Mouse (Mus musculus) stomach, embryonic 14.5 days (tissue): ENCODE data around the gene Foxo3. TPM values are rescaled to one million over a fixed set of nuclear protein-coding genes. Genes with fewer than 3 reads are reported as not detected.

ENCODE experiments used
- ATAC-seq: fragments of 200-750 bp; cut with Nextera tagmentation; 2 replicates; pipeline ENCODE4 v1.8.0; 2017; ENCODE audit warnings: low read depth, moderate TSS enrichment; ENCODE audit not compliant: insufficient number of reproducible peaks, insufficient read depth, low FRiP score
- H3K27ac ChIP-seq: fragments of 300-500 bp; sonication (generic); 2 replicates; pipeline ENCODE4 v1.5.1; 2014; ENCODE audit warnings: mild to moderate bottlenecking, low read length, moderate library complexity, mixed read lengths
- H3K27me3 ChIP-seq: fragments of 300-500 bp; sonication (generic); 2 replicates; pipeline ENCODE4 v1.6.1; 2014; ENCODE audit warnings: low read length, control low read depth, mixed read lengths; ENCODE audit not compliant: control insufficient read depth, insufficient read depth
- H3K36me3 ChIP-seq: fragments of 300-500 bp; sonication (generic); 2 replicates; pipeline ENCODE4 v1.6.1; 2014; ENCODE audit warnings: mild to moderate bottlenecking, control low read depth, low read length, moderate library complexity, mixed read lengths; ENCODE audit not compliant: control insufficient read depth, insufficient read depth
- H3K4me1 ChIP-seq: fragments of 300-500 bp; sonication (generic); 2 replicates; pipeline ENCODE4 v1.6.1; 2014; ENCODE audit warnings: low read length, control low read depth, mixed read lengths; ENCODE audit not compliant: control insufficient read depth, insufficient read depth
- H3K4me2 ChIP-seq: fragments of 300-500 bp; sonication (generic); replicated peaks from 2 replicates; pipeline ENCODE4 v1.6.1; 2014; ENCODE audit warnings: low read depth, low read length, control low read depth
- H3K4me3 ChIP-seq: fragments of 300-500 bp; sonication (generic); 2 replicates; pipeline ENCODE4 v1.5.1; 2014; ENCODE audit warnings: low read depth, low read length, control low read depth
- H3K9ac ChIP-seq: fragments of 300-500 bp; sonication (generic); replicated peaks from 2 replicates; pipeline ENCODE4 v1.6.1; 2014; ENCODE audit warnings: low read depth, mild to moderate bottlenecking, control low read depth, low read length, moderate library complexity, mixed read lengths
- H3K9me3 ChIP-seq: fragments of 300-500 bp; sonication (generic); 2 replicates; pipeline ENCODE4 v1.6.1; 2016; ENCODE audit warnings: low read depth, low read length, control low read depth; ENCODE audit not compliant: control insufficient read depth
- WGBS: fragments of 180-500 bp; shearing (Covaris S2); extraction: QIAGEN DNeasy Blood & Tissue Kit; methylation state at CpG from one replicate; pipeline ENCODE4 v1.1.7; 2014; 5-methylcytosine and 5-hydroxymethylcytosine counted together
- polyA plus RNA-seq: library from polyadenylated mRNA; unstranded; fragments of >200 nt; fragmentation: Nextera tagmentation; extraction: Ambion mirVana; gene quantifications from 2 replicates; pipeline ENCODE4 v1.2.1, GENCODE M21; 2014

Foxo3 gene
- polyA plus RNA-seq, 1 experiment from 2014 or later, result 10.5 TPM

- Histone ChIP-seq H3K4me2 (no peak overlapping the region), H3K9ac (no peak overlapping the region), H3K4me3 (no peak overlapping the region), H3K9me3 (no peaks in the 10 kb centered on the region), H3K27me3 (no peaks in the 10 kb centered on the region), H3K4me1 (no peaks in the 10 kb centered on the region), H3K36me3 (no peaks in the 10 kb centered on the region), H3K27ac (no peak overlapping the region)
- no peak for ATAC-seq
- WGBS, result 56% methylated on average over 4 of the region's 4 CpGs
These were observed 24.2 kb upstream of the Foxo3 start for GRCm38 (mm10) chr10:42300805-42301204.

- Histone ChIP-seq H3K27ac (no peak overlapping the region), H3K4me3 (no peak overlapping the region), H3K4me2 (no peak overlapping the region), H3K9me3 (no peaks in the 10 kb centered on the region), H3K27me3 (no peaks in the 10 kb centered on the region), H3K4me1 (no peaks in the 10 kb centered on the region), H3K9ac (no peak overlapping the region), H3K36me3 (no peaks in the 10 kb centered on the region)
- no peak for ATAC-seq
- 49% methylated on average over 7 of the region's 7 CpGs for WGBS
These were observed 23.4 kb upstream of the Foxo3 start for GRCm38 (mm10) chr10:42299967-42300366.

- no peak overlapping the region for H3K27ac ChIP-seq
- H3K27me3 ChIP-seq, result no peaks in the 10 kb centered on the region
- no peaks in the 10 kb centered on the region for H3K4me1 ChIP-seq
- ATAC-seq, result no peak
- no peaks in the 10 kb centered on the region for H3K36me3 ChIP-seq
- WGBS, result 78% methylated on average over 6 of the region's 6 CpGs
- no peak overlapping the region for H3K4me3 ChIP-seq
- H3K9me3 ChIP-seq, result no peaks in the 10 kb centered on the region
- no peak overlapping the region for H3K4me2 ChIP-seq
- H3K9ac ChIP-seq, result no peak overlapping the region
These were observed 22.9 kb upstream of the Foxo3 start for GRCm38 (mm10) chr10:42299426-42299825.

GRCm38 (mm10) chr10:42297954-42298353 lies 21.4 kb upstream of the Foxo3 start:
- Histone ChIP-seq H3K36me3 (no peaks in the 10 kb centered on the region), H3K4me2 (no peak overlapping the region), H3K4me1 (no peaks in the 10 kb centered on the region), H3K9ac (no peak overlapping the region), H3K4me3 (no peak overlapping the region), H3K27ac (no peak overlapping the region), H3K9me3 (no peaks in the 10 kb centered on the region), H3K27me3 (no peaks in the 10 kb centered on the region)
- WGBS, result 89% methylated on average over 1 of the region's 1 CpGs
- no peak for ATAC-seq

- Histone ChIP-seq H3K36me3 (no peaks in the 10 kb centered on the region), H3K4me1 (no peaks in the 10 kb centered on the region), H3K4me3 (no peak overlapping the region), H3K9ac (no peak overlapping the region), H3K27ac (no peak overlapping the region), H3K9me3 (no peaks in the 10 kb centered on the region), H3K27me3 (no peaks in the 10 kb centered on the region), H3K4me2 (no peak overlapping the region)
- no peak for ATAC-seq
- 84% methylated on average over 2 of the region's 2 CpGs for WGBS
These were observed 20.6 kb upstream of the Foxo3 start for GRCm38 (mm10) chr10:42297109-42297508.

- no peak overlapping the region for H3K4me2 ChIP-seq
- H3K36me3 ChIP-seq, result no peaks in the 10 kb centered on the region
- H3K9me3 ChIP-seq, result no peaks in the 10 kb centered on the region
- no peaks in the 10 kb centered on the region for H3K4me1 ChIP-seq
- no peak overlapping the region for H3K4me3 ChIP-seq
- H3K27me3 ChIP-seq, result no peaks in the 10 kb centered on the region
- H3K9ac ChIP-seq, result no peak overlapping the region
- WGBS, result 52% methylated on average over 4 of the region's 4 CpGs
- H3K27ac ChIP-seq, result no peak overlapping the region
- ATAC-seq, result no peak
These were observed 20.0 kb upstream of the Foxo3 start for GRCm38 (mm10) chr10:42296559-42296958.

GRCm38 (mm10) chr10:42295028-42295427 lies 18.5 kb upstream of the Foxo3 start:
- H3K27ac ChIP-seq, result no peak overlapping the region
- H3K4me3 ChIP-seq, result no peak overlapping the region
- H3K9me3 ChIP-seq, result no peaks in the 10 kb centered on the region
- H3K4me2 ChIP-seq, result no peak overlapping the region
- no peak for ATAC-seq
- H3K36me3 ChIP-seq, result no peaks in the 10 kb centered on the region
- 0% methylated on average over 1 of the region's 1 CpGs for WGBS
- no peak overlapping the region for H3K9ac ChIP-seq
- no peaks in the 10 kb centered on the region for H3K27me3 ChIP-seq
- no peaks in the 10 kb centered on the region for H3K4me1 ChIP-seq

GRCm38 (mm10) chr10:42294392-42294791 lies 17.8 kb upstream of the Foxo3 start:
- no peak for ATAC-seq
- Histone ChIP-seq H3K36me3 (no peaks in the 10 kb centered on the region), H3K27ac (no peak overlapping the region), H3K4me2 (no peak overlapping the region), H3K9ac (no peak overlapping the region), H3K4me3 (no peak overlapping the region), H3K27me3 (no peaks in the 10 kb centered on the region), H3K4me1 (no peaks in the 10 kb centered on the region), H3K9me3 (no peaks in the 10 kb centered on the region)
- 63% methylated on average over 2 of the region's 2 CpGs for WGBS

GRCm38 (mm10) chr10:42293877-42294276 lies 17.3 kb upstream of the Foxo3 start:
- Histone ChIP-seq H3K27me3 (no peaks in the 10 kb centered on the region), H3K36me3 (no peaks in the 10 kb centered on the region), H3K4me3 (no peak overlapping the region), H3K27ac (no peak overlapping the region), H3K9ac (no peak overlapping the region), H3K9me3 (no peaks in the 10 kb centered on the region), H3K4me1 (no peaks in the 10 kb centered on the region), H3K4me2 (no peak overlapping the region)
- 59% methylated on average over 4 of the region's 4 CpGs for WGBS
- no peak for ATAC-seq
